Mouse (Mus musculus): ENCODE results near the gene Colca2. TPM values are rescaled to one million over a fixed set of nuclear protein-coding genes. Genes with fewer than 3 reads are reported as not detected.

The Colca2 gene
- polyA plus RNA-seq, 1 experiment from 2014 or later = 2.9 TPM

DNA sequence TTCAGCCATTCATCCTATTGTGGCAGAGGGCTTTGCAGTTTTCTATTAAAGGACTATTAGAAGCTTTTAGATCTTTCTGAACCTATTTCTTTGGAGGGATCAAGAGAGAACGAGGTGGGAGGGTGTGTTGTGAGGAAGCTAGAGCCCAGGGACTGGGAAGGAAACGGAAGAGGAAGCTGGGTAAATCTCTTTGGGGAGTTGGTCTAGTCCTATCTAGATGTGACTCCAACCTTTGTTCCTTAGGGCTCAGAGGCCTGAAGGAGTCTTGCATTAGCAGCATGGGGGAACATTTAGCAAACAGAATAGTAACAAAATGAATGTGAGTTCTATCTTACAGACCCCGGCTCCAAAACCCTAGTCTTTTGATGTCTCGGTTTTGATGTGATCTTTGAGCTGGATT lies 12.6 kb upstream of the Colca2 start:
- Histone ChIP-seq H3K9me3 (replicated peaks; ENCODE audit: control insufficient read depth, low read length) (no peaks in the 10 kb centered on the region), H3K4me3 (ENCODE audit: low read depth, low read length) (no peak overlapping the region), H3K9ac (replicated peaks; ENCODE audit: low read length) (no peak overlapping the region), H3K36me3 (replicated peaks; ENCODE audit: control insufficient read depth, insufficient read depth, low read depth, low read length) (no peaks in the 10 kb centered on the region), H3K4me2 (ENCODE audit: low read depth, low read length) (no peak overlapping the region), H3K27ac (replicated peaks; ENCODE audit: low read depth, low read length) (no peak overlapping the region), H3K27me3 (ENCODE audit: control insufficient read depth, insufficient read depth, low read length) (no peaks in the 10 kb centered on the region), H3K4me1 (ENCODE audit: control insufficient read depth, insufficient read depth, low read length) (no peaks in the 10 kb centered on the region; the same call in 1 of the 2 replicates)
- ATAC-seq (replicated peaks; ENCODE audit: insufficient number of reproducible peaks, low FRiP score, low TSS enrichment, low read depth) (no peak), DNase-seq (ENCODE audit: low spot score) (no peak)
- 72% methylated on average over 4 of the region's 4 CpGs for WGBS

DNA sequence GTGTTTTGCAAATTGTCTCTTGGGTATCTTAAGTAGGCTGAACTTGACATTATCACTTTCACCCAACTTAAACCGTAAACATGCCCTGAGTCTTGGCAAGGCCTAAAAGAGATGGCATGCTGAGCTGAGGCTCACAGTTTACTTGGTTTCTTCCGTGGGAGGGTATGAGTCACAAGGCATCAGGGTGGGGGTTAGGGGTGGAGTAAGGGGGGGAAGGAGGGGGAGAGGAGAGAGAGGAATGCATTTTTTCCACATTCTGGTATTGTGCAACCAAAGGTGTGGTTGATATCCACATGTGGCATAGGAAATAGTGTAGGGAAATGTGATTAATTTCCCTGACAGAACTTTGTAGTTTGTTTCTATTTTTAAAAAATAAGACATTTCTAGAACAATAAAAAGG lies 7.7 kb upstream of the Colca2 start:
- no peak for DNase-seq (ENCODE audit: low spot score)
- H3K9ac ChIP-seq (replicated peaks; ENCODE audit: low read length) = no peak overlapping the region
- no peak overlapping the region for H3K4me2 ChIP-seq (ENCODE audit: low read depth, low read length)
- H3K36me3 ChIP-seq (replicated peaks; ENCODE audit: control insufficient read depth, insufficient read depth, low read depth, low read length) = no peaks in the 10 kb centered on the region
- 63% methylated on average over 2 of the region's 2 CpGs for WGBS
- H3K4me3 ChIP-seq (ENCODE audit: low read depth, low read length) = no peak overlapping the region
- H3K4me1 ChIP-seq (ENCODE audit: control insufficient read depth, insufficient read depth, low read length) = no peaks in the 10 kb centered on the region
- H3K27ac ChIP-seq (replicated peaks; ENCODE audit: low read depth, low read length) = no peak overlapping the region
- no peaks in the 10 kb centered on the region for H3K27me3 ChIP-seq (ENCODE audit: control insufficient read depth, insufficient read depth, low read length)
- no peak for ATAC-seq (replicated peaks; ENCODE audit: insufficient number of reproducible peaks, low FRiP score, low TSS enrichment, low read depth)
- H3K9me3 ChIP-seq (replicated peaks; ENCODE audit: control insufficient read depth, low read length) = no peaks in the 10 kb centered on the region

DNA sequence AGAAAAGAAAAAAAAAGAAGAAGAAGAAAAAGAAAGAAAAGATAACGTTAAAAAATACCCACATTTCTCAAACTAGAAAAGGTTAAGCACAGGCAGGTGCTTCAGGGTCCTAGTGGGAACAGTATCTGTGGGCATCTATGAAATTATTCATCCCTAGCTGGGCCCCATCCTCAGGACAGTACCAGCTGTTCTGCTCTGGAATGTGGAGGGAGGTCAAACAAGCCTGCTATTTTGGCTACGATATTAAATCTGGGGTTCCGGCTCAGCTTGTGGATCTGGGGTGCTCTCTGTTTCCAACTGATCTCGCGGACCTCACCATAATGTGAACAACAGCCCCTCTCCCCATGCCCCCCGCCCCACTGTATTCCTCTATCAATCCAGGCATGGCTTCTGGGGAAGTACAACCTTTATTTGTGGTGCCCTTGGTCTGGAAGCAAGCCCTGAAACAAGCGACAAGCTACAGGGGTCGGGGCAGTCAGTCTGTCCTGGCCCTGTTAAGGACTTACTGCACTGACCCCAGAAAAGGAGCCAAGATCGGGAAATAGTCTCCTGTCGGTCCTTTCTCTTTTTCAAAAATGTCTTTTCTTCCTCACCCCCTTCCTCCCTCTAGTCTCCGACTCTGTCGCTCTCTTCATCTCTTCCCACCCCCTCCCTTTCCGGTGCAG lies 403 bp downstream of the Colca2 start:
- Histone ChIP-seq H3K27ac (replicated peaks; ENCODE audit: low read depth, low read length) (no peak overlapping the region; the same call in 1 of the 2 replicates), H3K4me2 (ENCODE audit: low read depth, low read length) (peak overlapping the region; percentile 91), H3K27me3 (ENCODE audit: control insufficient read depth, insufficient read depth, low read length) (no peaks in the 10 kb centered on the region), H3K36me3 (replicated peaks; ENCODE audit: control insufficient read depth, insufficient read depth, low read depth, low read length) (no peaks in the 10 kb centered on the region), H3K4me3 (ENCODE audit: low read depth, low read length) (peak overlapping the region; percentile 54), H3K4me1 (ENCODE audit: control insufficient read depth, insufficient read depth, low read length) (no peaks in the 10 kb centered on the region; the same call in 1 of the 2 replicates), H3K9me3 (replicated peaks; ENCODE audit: control insufficient read depth, low read length) (no peaks in the 10 kb centered on the region), H3K9ac (replicated peaks; ENCODE audit: low read length) (peak overlapping the region; percentile 68)
- DNase-seq (ENCODE audit: low spot score) = peak; percentile 19
- WGBS = 22% methylated on average over 13 of the region's 13 CpGs
- ATAC-seq (replicated peaks; ENCODE audit: insufficient number of reproducible peaks, low FRiP score, low TSS enrichment, low read depth) = peak; percentile 29; the same call in 1 of the 2 replicates

DNA sequence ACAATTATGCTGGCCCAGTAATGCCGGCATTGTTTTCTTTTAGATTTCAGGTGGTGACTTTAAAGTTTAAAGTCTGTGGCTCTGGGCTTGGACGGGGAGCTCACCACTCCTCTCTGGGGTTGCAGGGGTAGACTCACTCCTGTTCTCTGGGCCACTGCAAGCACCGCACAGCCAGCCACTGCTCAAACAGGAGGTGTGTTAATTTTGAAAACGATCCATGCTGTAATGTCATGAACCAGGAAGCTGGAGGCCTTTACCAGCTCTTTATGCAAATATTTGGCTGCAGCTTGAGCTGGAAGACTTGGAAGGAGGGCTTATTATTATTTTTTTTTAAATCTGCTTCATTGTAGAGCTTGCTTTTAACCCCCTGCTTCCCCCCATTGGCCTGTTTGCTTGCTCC lies 3.7 kb downstream of the Colca2 start:
- Histone ChIP-seq H3K9me3 (replicated peaks; ENCODE audit: control insufficient read depth, low read length) (no peaks in the 10 kb centered on the region), H3K36me3 (replicated peaks; ENCODE audit: control insufficient read depth, insufficient read depth, low read depth, low read length) (no peaks in the 10 kb centered on the region), H3K4me2 (ENCODE audit: low read depth, low read length) (no peak overlapping the region), H3K4me1 (ENCODE audit: control insufficient read depth, insufficient read depth, low read length) (no peaks in the 10 kb centered on the region; the same call in 1 of the 2 replicates), H3K27ac (replicated peaks; ENCODE audit: low read depth, low read length) (no peak overlapping the region), H3K27me3 (ENCODE audit: control insufficient read depth, insufficient read depth, low read length) (no peaks in the 10 kb centered on the region), H3K9ac (replicated peaks; ENCODE audit: low read length) (no peak overlapping the region), H3K4me3 (ENCODE audit: low read depth, low read length) (no peak overlapping the region)
- no peak for DNase-seq (ENCODE audit: low spot score)
- WGBS = 17% methylated on average over 4 of the region's 4 CpGs
- ATAC-seq (replicated peaks; ENCODE audit: insufficient number of reproducible peaks, low FRiP score, low TSS enrichment, low read depth) = no peak

DNA sequence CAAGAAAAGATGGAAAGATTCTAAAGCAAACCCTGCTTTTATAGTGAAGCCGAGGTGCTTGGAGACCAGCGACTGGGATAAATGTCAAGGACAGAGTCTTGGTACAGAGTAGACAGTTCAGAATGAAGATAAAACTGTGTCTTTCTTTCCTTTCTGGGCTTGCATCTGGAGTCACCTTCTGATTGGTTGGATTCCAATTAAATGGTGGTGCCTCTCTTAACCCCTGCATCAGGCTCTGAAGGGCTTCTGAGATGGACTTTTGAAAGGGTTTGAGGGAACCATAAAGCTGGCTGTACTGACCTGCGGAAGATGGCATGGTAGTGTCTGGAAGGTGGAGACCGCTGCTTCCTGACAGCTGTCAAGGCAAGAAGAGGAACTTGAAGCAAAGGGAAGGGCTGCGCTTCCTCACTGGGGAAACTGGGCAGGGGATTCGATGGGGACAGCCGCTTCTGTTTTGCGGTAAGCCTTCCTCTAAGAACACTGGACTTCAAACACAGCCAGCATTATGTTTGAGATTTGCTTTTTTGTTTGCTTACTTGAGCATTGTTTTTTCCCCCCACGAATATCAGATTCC lies 4.7 kb downstream of the Colca2 start:
- no peak for DNase-seq (ENCODE audit: low spot score)
- H3K36me3 ChIP-seq (replicated peaks; ENCODE audit: control insufficient read depth, insufficient read depth, low read depth, low read length) = no peaks in the 10 kb centered on the region
- no peak overlapping the region for H3K4me3 ChIP-seq (ENCODE audit: low read depth, low read length)
- no peaks in the 10 kb centered on the region for H3K27me3 ChIP-seq (ENCODE audit: control insufficient read depth, insufficient read depth, low read length)
- no peaks in the 10 kb centered on the region; the same call in 1 of the 2 replicates for H3K4me1 ChIP-seq (ENCODE audit: control insufficient read depth, insufficient read depth, low read length)
- H3K9me3 ChIP-seq (replicated peaks; ENCODE audit: control insufficient read depth, low read length) = no peaks in the 10 kb centered on the region
- WGBS = 67% methylated on average over 9 of the region's 9 CpGs
- no peak overlapping the region for H3K4me2 ChIP-seq (ENCODE audit: low read depth, low read length)
- H3K9ac ChIP-seq (replicated peaks; ENCODE audit: low read length) = no peak overlapping the region
- ATAC-seq (replicated peaks; ENCODE audit: insufficient number of reproducible peaks, low FRiP score, low TSS enrichment, low read depth) = no peak
- no peak overlapping the region for H3K27ac ChIP-seq (replicated peaks; ENCODE audit: low read depth, low read length)

DNA sequence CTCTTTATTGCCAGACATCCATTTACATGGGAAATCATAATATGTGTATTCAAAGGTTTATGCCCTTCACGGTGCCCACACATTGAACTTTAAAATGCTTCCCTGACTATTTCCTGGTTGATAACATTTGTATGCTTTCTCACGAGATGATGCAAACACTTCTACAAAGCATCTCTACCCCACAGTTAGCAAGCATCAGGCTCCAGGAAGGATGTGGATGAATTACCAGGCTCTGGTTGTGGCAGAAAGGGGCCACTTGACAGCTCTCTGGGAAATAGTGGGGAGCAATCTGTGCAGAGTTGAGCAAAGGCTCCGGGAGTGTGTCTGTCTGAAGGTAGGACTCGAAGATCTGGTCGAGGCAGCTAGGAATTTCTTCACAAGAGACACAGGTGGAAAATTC lies 6.3 kb downstream of the Colca2 start:
- ATAC-seq (replicated peaks; ENCODE audit: insufficient number of reproducible peaks, low FRiP score, low TSS enrichment, low read depth) (no peak), DNase-seq (ENCODE audit: low spot score) (no peak)
- Histone ChIP-seq H3K27me3 (ENCODE audit: control insufficient read depth, insufficient read depth, low read length) (no peaks in the 10 kb centered on the region), H3K27ac (replicated peaks; ENCODE audit: low read depth, low read length) (no peak overlapping the region), H3K9ac (replicated peaks; ENCODE audit: low read length) (no peak overlapping the region), H3K4me2 (ENCODE audit: low read depth, low read length) (no peak overlapping the region), H3K4me3 (ENCODE audit: low read depth, low read length) (no peak overlapping the region), H3K36me3 (replicated peaks; ENCODE audit: control insufficient read depth, insufficient read depth, low read depth, low read length) (no peaks in the 10 kb centered on the region), H3K4me1 (ENCODE audit: control insufficient read depth, insufficient read depth, low read length) (no peaks in the 10 kb centered on the region), H3K9me3 (replicated peaks; ENCODE audit: control insufficient read depth, low read length) (no peaks in the 10 kb centered on the region)
- WGBS = 77% methylated on average over 5 of the region's 5 CpGs

DNA sequence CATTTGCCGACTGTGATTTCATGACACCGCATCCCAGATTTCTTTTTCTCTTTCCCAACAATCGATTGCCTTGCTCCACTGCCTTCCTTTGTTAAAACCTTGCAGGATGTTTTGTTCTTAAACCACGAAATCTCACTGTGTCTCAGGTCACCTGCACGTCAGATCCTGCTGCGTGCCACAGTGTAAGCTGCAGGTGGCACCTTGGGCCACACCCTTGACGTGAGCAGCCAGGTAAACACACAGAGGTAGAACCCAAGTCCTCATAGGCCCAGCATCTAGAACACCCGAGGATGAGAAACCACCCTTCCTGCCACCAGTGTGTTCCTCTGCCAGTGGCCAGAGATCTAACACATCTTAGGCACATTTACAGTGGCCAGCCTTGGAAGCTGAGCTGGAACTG lies 7.3 kb downstream of the Colca2 start:
- 74% methylated on average over 8 of the region's 8 CpGs for WGBS
- H3K4me3 ChIP-seq (ENCODE audit: low read depth, low read length) = no peak overlapping the region
- H3K27ac ChIP-seq (replicated peaks; ENCODE audit: low read depth, low read length) = no peak overlapping the region
- DNase-seq (ENCODE audit: low spot score) (no peak), ATAC-seq (replicated peaks; ENCODE audit: insufficient number of reproducible peaks, low FRiP score, low TSS enrichment, low read depth) (no peak)
- no peak overlapping the region for H3K4me2 ChIP-seq (ENCODE audit: low read depth, low read length)
- H3K9me3 ChIP-seq (replicated peaks; ENCODE audit: control insufficient read depth, low read length) = no peaks in the 10 kb centered on the region
- H3K27me3 ChIP-seq (ENCODE audit: control insufficient read depth, insufficient read depth, low read length) = no peaks in the 10 kb centered on the region
- no peaks in the 10 kb centered on the region for H3K36me3 ChIP-seq (replicated peaks; ENCODE audit: control insufficient read depth, insufficient read depth, low read depth, low read length)
- no peak overlapping the region for H3K9ac ChIP-seq (replicated peaks; ENCODE audit: low read length)
- no peaks in the 10 kb centered on the region for H3K4me1 ChIP-seq (ENCODE audit: control insufficient read depth, insufficient read depth, low read length)

DNA sequence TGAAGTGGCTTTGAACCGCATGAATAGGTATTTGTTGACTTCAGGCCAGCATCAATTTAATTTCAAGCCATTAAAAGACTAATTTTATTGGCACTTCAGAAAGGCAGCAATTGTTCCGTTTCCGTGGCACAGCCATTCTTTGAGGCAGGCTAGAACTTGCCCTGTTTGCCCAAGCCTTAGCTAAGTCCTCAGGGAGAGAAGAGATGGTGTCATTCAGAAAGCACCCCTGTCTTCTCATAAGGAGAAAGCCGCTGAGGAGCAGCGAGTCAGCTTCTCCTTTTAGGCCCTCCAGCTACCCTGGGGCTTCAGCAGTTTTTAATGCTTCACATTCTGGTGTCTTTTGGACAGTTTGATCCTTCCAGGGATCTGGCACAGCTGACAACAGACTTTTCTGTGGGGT lies 9.5 kb downstream of the Colca2 start:
- Histone ChIP-seq H3K27ac (replicated peaks; ENCODE audit: low read depth, low read length) (no peak overlapping the region), H3K4me1 (ENCODE audit: control insufficient read depth, insufficient read depth, low read length) (no peaks in the 10 kb centered on the region), H3K4me3 (ENCODE audit: low read depth, low read length) (no peak overlapping the region), H3K36me3 (replicated peaks; ENCODE audit: control insufficient read depth, insufficient read depth, low read depth, low read length) (no peaks in the 10 kb centered on the region), H3K27me3 (ENCODE audit: control insufficient read depth, insufficient read depth, low read length) (no peaks in the 10 kb centered on the region), H3K9me3 (replicated peaks; ENCODE audit: control insufficient read depth, low read length) (no peaks in the 10 kb centered on the region), H3K9ac (replicated peaks; ENCODE audit: low read length) (no peak overlapping the region), H3K4me2 (ENCODE audit: low read depth, low read length) (no peak overlapping the region)
- WGBS = 69% methylated on average over 5 of the region's 5 CpGs
- no peak for DNase-seq (ENCODE audit: low spot score)
- ATAC-seq (replicated peaks; ENCODE audit: insufficient number of reproducible peaks, low FRiP score, low TSS enrichment, low read depth) = no peak

All from embryonic facial prominence, embryonic 11.5 days (tissue).